19 mouse cellular contexts compared by ENCODE assay signal in the genomic region with DNA sequence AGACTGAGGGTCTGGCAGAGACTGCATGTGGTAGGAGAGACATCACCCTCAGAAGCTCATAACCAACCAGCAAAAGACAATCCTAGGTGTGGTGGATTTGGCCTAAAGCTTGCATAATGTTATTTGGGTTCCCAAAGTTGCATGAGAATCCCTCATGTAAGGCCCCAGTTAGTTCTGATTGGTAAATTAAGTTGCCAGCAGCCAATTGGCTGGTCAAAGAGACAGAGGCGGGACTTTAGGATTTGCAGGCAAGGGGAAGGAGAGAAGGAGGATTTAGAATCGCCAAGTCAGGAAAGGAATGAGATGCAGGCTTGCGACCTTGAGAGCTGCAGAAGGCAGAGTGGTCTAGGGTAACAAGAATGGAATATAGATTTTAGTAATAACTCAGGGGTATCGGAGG.
DNase-seq lines count a peak whose midpoint lies in the region; ATAC-seq and TF ChIP-seq lines count a peak whose summit lies in the region.
"Had no signal": no experiment of that assay in that cellular context is flagged by ENCODE, and none has a peak within 500 bp of the region (broad histone marks: within the 10 kb centered on the region; RNA-seq: fewer than 3 reads in every experiment).

No protein-coding gene starts in this region.

- H3K4me1 ChIP-seq in spleen, adult 2 months (ENCODE audit: control insufficient read depth, insufficient read depth, insufficient read length): peaks cover 9% of the 10 kb centered on the region; the same call in 1 of the 2 replicates
- H3K4me1 ChIP-seq in forebrain, postnatal 0 days (ENCODE audit: insufficient read depth): no peaks in the 10 kb centered on the region

- 77% methylated on average over 4 of the region's 4 CpGs for WGBS in spleen, adult 2 months
- 51% methylated on average over 4 of the region's 4 CpGs for WGBS in forebrain, postnatal 0 days

- no peaks in the 10 kb centered on the region for H3K36me3 ChIP-seq in spleen, adult 2 months (ENCODE audit: control insufficient read depth, insufficient read depth, low read length)
- no peaks in the 10 kb centered on the region for H3K36me3 ChIP-seq in forebrain, postnatal 0 days (ENCODE audit: insufficient read depth)
- H3K36me3 ChIP-seq: hindbrain, embryonic 13.5 days; midbrain, embryonic 12.5 days had no signal

- peak; percentile 83 for DNase-seq in heart, adult 11 months
- DNase-seq in heart, adult 18-20 months: no peak
- DNase-seq in spleen, adult 2 months (ENCODE audit: low read depth in 1 of 2, low spot score in 2 of 2): no peak
- no peak for DNase-seq in spleen, postnatal 14 days (ENCODE audit: low spot score in 2 of 2)
- DNase-seq in retina, postnatal 7 days (ENCODE audit: low read depth, low spot score): peak; percentile 24
- DNase-seq in forebrain, postnatal 0 days: no peak
- DNase-seq in kidney, postnatal 14 days: no peak
- DNase-seq: cerebellum, adult 9-10 months; heart, postnatal 14 days; kidney, adult 18-20 months; kidney, postnatal 10 days; left cerebral cortex, postnatal 4 days; lung, postnatal 36 days had no signal

- peak; percentile 2 for ATAC-seq in inflammation-experienced regulatory T-cells, adult 6 months
- ATAC-seq in forebrain, postnatal 0 days: no peak
- ATAC-seq: forebrain, embryonic 14.5 days had no signal

- no peak for TF ChIP-seq POLR2A in spleen, adult 2 months (IDR thresholded peaks at IDR 0.05; ENCODE audit: low read depth, low read length)

- H3K27ac ChIP-seq in spleen, adult 2 months (ENCODE audit: insufficient read depth, low read length): peak overlapping the region; percentile 41; the same call in 1 of the 2 replicates
- no peak overlapping the region for H3K27ac ChIP-seq in forebrain, postnatal 0 days (ENCODE audit: low read depth, low read length)
- H3K27ac ChIP-seq: hindbrain, embryonic 13.5 days; midbrain, embryonic 12.5 days had no signal

- H3K4me3 ChIP-seq in spleen, adult 2 months (ENCODE audit: extremely low read depth, insufficient read depth, insufficient read length): no peak overlapping the region
- H3K4me3 ChIP-seq in forebrain, postnatal 0 days (ENCODE audit: low read depth, low read length): no peak overlapping the region
- H3K4me3 ChIP-seq: erythroblast, embryonic 14.5 days; hindbrain, embryonic 13.5 days; midbrain, embryonic 12.5 days; myocyte had no signal

- TF ChIP-seq CTCF in spleen, adult 2 months (IDR thresholded peaks at IDR 0.05; ENCODE audit: extremely low read depth, insufficient read depth, insufficient read length, insufficient replicate concordance): no peak
- TF ChIP-seq CTCF in forebrain, postnatal 0 days (IDR thresholded peaks at IDR 0.05; ENCODE audit: low read depth): no peak

- H3K9me3 ChIP-seq in forebrain, postnatal 0 days (ENCODE audit: low read length): no peaks in the 10 kb centered on the region
- H3K9me3 ChIP-seq: hindbrain, embryonic 13.5 days; midbrain, embryonic 12.5 days had no signal

- no peak overlapping the region for H3K4me2 ChIP-seq in forebrain, postnatal 0 days (ENCODE audit: low read depth)
- H3K4me2 ChIP-seq: hindbrain, embryonic 13.5 days; midbrain, embryonic 12.5 days had no signal

- no peaks in the 10 kb centered on the region for H3K27me3 ChIP-seq in spleen, adult 2 months (ENCODE audit: control insufficient read depth, insufficient read depth, low read length)
- no peaks in the 10 kb centered on the region for H3K27me3 ChIP-seq in forebrain, postnatal 0 days (ENCODE audit: insufficient read depth, low read length)
- H3K27me3 ChIP-seq: hindbrain, embryonic 13.5 days had no signal

- H3K9ac ChIP-seq in forebrain, postnatal 0 days: no peak overlapping the region
- H3K9ac ChIP-seq: hindbrain, embryonic 13.5 days; midbrain, embryonic 12.5 days had no signal

Comparison
In these comparisons a context has a peak if more than half of its experiments do, and no peak if none do; other contexts are left out.
1. DNase-seq: peak in heart, adult 11 months (single experiment) and retina, postnatal 7 days (single experiment); none in heart, adult 18-20 months (0 of 2), spleen, adult 2 months (0 of 2), spleen, postnatal 14 days (0 of 2), forebrain, postnatal 0 days (single experiment) and kidney, postnatal 14 days (single experiment).